Mouse (Mus musculus): ENCODE results near the gene Traf3ip2. TPM values are rescaled to one million over a fixed set of nuclear protein-coding genes. Genes with fewer than 3 reads are reported as not detected.

Gene Traf3ip2
- polyA plus RNA-seq, 1 experiment from 2014 or later: 9.5 TPM

DNA sequence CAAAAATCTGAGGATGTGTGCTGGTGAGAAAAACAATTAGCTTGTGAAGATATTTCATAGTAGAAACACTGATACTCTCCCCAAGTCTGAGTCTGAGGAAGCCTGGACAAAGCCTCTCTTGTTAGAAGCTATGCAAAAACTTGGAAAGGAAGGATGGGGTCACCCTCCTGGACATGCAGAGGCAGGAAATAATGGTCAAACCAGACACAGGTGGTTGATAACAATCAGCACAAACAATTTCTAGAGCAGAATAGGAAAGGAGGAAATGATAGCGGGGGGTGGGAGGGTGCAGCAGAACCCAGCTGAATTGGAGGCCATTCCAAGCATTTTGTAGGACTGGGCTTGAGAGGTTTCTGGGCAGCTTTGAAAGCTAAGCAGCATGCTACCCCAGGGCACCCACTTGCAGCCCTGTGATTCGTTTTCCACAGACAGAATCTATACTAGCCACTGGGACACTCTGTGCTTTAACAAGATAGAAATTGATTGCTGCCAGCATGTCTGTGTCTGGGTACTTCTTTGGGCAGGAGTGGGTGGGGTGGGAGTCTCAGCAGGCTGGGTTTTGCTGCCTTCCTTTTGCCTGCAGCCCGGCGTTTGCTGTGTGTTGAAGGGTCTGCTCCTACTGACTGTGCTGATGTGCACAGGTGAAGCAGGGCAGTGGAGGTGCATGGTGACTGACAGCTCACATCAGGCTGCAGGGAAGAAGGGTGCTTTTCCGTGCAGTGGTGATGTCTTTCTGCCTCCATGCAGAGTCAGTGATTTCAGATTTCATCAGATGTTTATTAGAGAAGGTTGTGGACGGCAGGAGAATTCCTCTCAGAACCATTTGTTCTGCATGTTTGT lies 33.3 kb downstream of the Traf3ip2 start:
- no peak for DNase-seq (ENCODE audit: low spot score)
- H3K4me1 ChIP-seq: peaks cover 23% of the 10 kb centered on the region
- WGBS: 62% methylated on average over 6 of the region's 6 CpGs
- no peaks in the 10 kb centered on the region for H3K9me3 ChIP-seq (replicated peaks)
- H3K36me3 ChIP-seq: peaks cover 22% of the 10 kb centered on the region
- H3K27me3 ChIP-seq (ENCODE audit: low read depth, poor library complexity, severe bottlenecking): no peaks in the 10 kb centered on the region
- H3K27ac ChIP-seq (replicated peaks): peak overlapping the region; percentile 46
- no peak overlapping the region for H3K4me3 ChIP-seq

DNA sequence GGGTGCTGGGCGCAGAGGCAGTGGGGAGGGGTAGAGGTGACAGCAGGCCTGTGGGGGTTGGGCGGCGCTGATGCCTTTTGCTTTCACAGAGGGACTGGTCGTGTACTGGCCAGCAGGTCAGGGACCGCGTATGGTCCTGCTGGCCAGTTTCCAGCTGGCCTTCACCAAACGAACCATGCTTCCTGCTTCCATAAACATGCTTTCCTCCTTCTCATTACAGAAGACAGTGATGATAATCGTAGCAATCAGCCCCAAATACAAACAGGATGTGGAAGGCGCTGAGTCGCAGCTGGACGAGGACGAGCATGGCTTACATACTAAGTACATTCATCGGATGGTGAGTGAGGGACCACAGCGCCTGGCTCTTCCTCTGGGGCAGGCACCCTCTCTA lies 33.9 kb downstream of the Traf3ip2 start:
- no peak for DNase-seq (ENCODE audit: low spot score)
- H3K36me3 ChIP-seq: peaks cover 28% of the 10 kb centered on the region
- WGBS: 65% methylated on average over 14 of the region's 14 CpGs
- no peaks in the 10 kb centered on the region for H3K27me3 ChIP-seq (ENCODE audit: low read depth, poor library complexity, severe bottlenecking)
- no peaks in the 10 kb centered on the region for H3K9me3 ChIP-seq (replicated peaks)
- H3K27ac ChIP-seq (replicated peaks): peak overlapping the region; percentile 46
- H3K4me1 ChIP-seq: peaks cover 18% of the 10 kb centered on the region
- H3K4me3 ChIP-seq: no peak overlapping the region

DNA sequence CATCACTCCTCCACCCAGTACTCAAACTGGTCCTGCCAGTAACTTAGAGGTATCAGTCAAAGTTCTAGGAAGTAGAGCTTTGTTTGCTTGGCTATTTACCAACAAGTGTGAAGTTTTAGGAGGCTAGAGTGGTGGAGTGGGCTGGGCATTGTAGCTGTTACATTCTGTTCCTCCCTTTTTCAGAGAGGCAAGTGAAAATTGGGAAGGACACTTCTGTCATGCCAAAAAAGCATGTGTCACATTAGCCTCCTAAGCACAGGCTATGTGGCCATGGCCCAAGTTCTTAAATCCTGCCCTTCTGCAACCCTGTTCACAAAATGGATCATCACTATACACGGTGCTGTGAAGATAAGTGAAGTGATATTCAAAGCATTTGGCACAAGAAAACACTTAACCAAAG lies 34.4 kb downstream of the Traf3ip2 start:
- Histone ChIP-seq H3K27ac (replicated peaks) (no peak overlapping the region), H3K4me1 (peaks cover 13% of the 10 kb centered on the region), H3K36me3 (peaks cover 32% of the 10 kb centered on the region), H3K9me3 (replicated peaks) (no peaks in the 10 kb centered on the region), H3K4me3 (no peak overlapping the region), H3K27me3 (ENCODE audit: low read depth, poor library complexity, severe bottlenecking) (no peaks in the 10 kb centered on the region)
- WGBS: 78% methylated on average over 1 of the region's 1 CpGs
- no peak for DNase-seq (ENCODE audit: low spot score)

- DNase-seq (ENCODE audit: low spot score): no peak
- Histone ChIP-seq H3K4me1 (peaks cover 12% of the 10 kb centered on the region), H3K27me3 (ENCODE audit: low read depth, poor library complexity, severe bottlenecking) (no peaks in the 10 kb centered on the region), H3K4me3 (no peak overlapping the region), H3K9me3 (replicated peaks) (no peaks in the 10 kb centered on the region), H3K27ac (replicated peaks) (no peak overlapping the region), H3K36me3 (peaks cover 32% of the 10 kb centered on the region)
- 89% methylated on average over 3 of the region's 3 CpGs for WGBS
Measured at GRCm38 (mm10) chr10:39648278-39648677, 35.5 kb downstream of the Traf3ip2 start.

DNA sequence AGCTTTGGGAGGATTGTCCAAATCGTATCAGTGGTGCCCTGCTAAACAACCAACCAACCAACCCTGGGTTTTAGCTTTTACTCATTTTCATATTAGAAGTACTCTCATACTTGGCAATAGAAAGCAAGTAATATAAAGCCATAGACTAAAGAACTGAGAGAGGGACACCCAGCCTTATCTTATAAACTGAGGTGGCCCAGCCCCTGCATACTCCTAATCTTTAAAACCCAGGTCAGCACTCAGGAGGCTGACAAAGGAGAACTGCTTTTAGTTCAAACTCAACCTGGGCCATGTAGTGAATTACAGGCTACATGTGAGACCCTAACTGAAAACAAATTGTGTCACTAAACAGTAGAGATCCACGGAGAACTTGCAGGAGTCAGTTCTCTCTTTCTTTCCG lies 36.8 kb downstream of the Traf3ip2 start:
- 94% methylated on average over 3 of the region's 3 CpGs for WGBS
- Histone ChIP-seq H3K27me3 (ENCODE audit: low read depth, poor library complexity, severe bottlenecking) (no peaks in the 10 kb centered on the region), H3K36me3 (peaks cover 42% of the 10 kb centered on the region)

GRCm38 (mm10) chr10:39650316-39650715 lies 37.6 kb downstream of the Traf3ip2 start:
- WGBS: 96% methylated on average over 3 of the region's 3 CpGs
- H3K36me3 ChIP-seq: peaks cover 42% of the 10 kb centered on the region
- H3K27ac ChIP-seq (replicated peaks): no peak overlapping the region
- DNase-seq (ENCODE audit: low spot score): no peak
- no peaks in the 10 kb centered on the region for H3K9me3 ChIP-seq (replicated peaks)
- H3K4me3 ChIP-seq: no peak overlapping the region
- peaks cover 24% of the 10 kb centered on the region for H3K4me1 ChIP-seq
- no peaks in the 10 kb centered on the region for H3K27me3 ChIP-seq (ENCODE audit: low read depth, poor library complexity, severe bottlenecking)

More for the DNA sequence above, 36.8 kb downstream of the Traf3ip2 start:
- no peaks in the 10 kb centered on the region for H3K9me3 ChIP-seq (replicated peaks)
- no peak overlapping the region for H3K4me3 ChIP-seq
- H3K27ac ChIP-seq (replicated peaks): no peak overlapping the region
- no peak for DNase-seq (ENCODE audit: low spot score)
- H3K4me1 ChIP-seq: peaks cover 24% of the 10 kb centered on the region

GRCm38 (mm10) chr10:39654001-39654416 lies 41.3 kb downstream of the Traf3ip2 start:
- DNase-seq (ENCODE audit: low spot score): no peak

GRCm38 (mm10) chr10:39658901-39659410 lies 46.2 kb downstream of the Traf3ip2 start:
- peak; percentile 25 for DNase-seq (ENCODE audit: low spot score)
- H3K36me3 ChIP-seq: peaks cover 21% of the 10 kb centered on the region
- H3K27ac ChIP-seq (replicated peaks): peak overlapping the region; percentile 83
- 42% methylated on average over 5 of the region's 5 CpGs for WGBS
- H3K9me3 ChIP-seq (replicated peaks): peaks cover 2% of the 10 kb centered on the region; the same call in 1 of the 2 replicates
- H3K4me1 ChIP-seq: peaks cover 41% of the 10 kb centered on the region
- H3K4me3 ChIP-seq: no peak overlapping the region
- H3K27me3 ChIP-seq (ENCODE audit: low read depth, poor library complexity, severe bottlenecking): peaks cover 15% of the 10 kb centered on the region; the same call in 1 of the 2 replicates

More at GRCm38 (mm10) chr10:39654001-39654416, 41.3 kb downstream of the Traf3ip2 start:
- H3K4me3 ChIP-seq: no peak overlapping the region
- H3K9me3 ChIP-seq (replicated peaks): no peaks in the 10 kb centered on the region
- H3K36me3 ChIP-seq: peaks cover 38% of the 10 kb centered on the region
- H3K27me3 ChIP-seq (ENCODE audit: low read depth, poor library complexity, severe bottlenecking): peaks cover 9% of the 10 kb centered on the region; the same call in 1 of the 2 replicates
- peak overlapping the region; percentile 4; the same call in 1 of the 2 replicates for H3K27ac ChIP-seq (replicated peaks)
- peaks cover 23% of the 10 kb centered on the region for H3K4me1 ChIP-seq
- 75% methylated on average over 8 of the region's 8 CpGs for WGBS

DNA sequence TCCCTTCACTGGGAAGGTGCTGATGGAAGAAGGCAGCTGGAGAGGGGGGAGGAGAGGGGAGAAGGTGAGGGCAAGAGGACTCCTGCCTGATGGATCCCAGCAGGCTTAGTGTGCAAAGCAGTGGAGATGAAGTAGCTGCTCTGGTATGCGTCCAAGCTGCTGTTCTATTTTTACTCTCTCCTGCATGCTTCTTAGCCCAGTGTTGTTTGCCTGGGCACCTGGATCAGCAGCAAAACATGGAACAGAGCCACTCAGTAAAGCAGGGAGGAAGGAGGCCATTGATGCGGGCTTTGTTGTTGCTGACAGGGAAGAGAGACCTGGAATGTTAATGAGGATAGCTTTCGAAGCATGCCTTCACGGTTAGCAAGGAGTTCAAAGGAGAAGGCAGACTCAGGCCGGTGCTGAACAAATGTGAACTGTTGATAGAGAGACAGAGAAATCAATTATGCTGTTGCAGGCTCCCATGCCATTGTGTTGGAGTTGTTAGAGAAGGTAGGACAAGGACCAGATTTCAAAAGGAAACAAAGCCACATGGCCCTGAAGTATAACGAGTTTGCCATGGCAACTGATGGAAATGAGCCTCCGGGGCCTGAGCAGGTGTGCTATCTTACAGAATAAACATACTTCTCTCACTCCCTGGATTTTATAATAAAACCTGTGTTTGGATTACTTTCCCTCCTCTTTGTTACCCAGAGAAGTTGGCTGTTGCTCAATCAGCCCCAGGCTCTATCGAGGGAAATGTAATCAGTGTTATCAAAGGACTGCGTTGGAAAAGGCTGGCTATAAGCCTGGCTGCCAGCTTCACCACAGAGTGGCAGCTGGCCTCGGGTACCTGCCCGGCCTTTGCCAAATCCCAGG lies 46.9 kb downstream of the Traf3ip2 start:
- H3K27ac ChIP-seq (replicated peaks): peak overlapping the region; percentile 83
- WGBS: 15% methylated on average over 11 of the region's 11 CpGs
- H3K27me3 ChIP-seq (ENCODE audit: low read depth, poor library complexity, severe bottlenecking): peaks cover 15% of the 10 kb centered on the region; the same call in 1 of the 2 replicates
- H3K4me1 ChIP-seq: peaks cover 34% of the 10 kb centered on the region
- H3K9me3 ChIP-seq (replicated peaks): peaks cover 2% of the 10 kb centered on the region; the same call in 1 of the 2 replicates
- peaks cover 16% of the 10 kb centered on the region for H3K36me3 ChIP-seq
- DNase-seq (ENCODE audit: low spot score): peak; percentile 61
- peak overlapping the region; percentile 29 for H3K4me3 ChIP-seq

DNA sequence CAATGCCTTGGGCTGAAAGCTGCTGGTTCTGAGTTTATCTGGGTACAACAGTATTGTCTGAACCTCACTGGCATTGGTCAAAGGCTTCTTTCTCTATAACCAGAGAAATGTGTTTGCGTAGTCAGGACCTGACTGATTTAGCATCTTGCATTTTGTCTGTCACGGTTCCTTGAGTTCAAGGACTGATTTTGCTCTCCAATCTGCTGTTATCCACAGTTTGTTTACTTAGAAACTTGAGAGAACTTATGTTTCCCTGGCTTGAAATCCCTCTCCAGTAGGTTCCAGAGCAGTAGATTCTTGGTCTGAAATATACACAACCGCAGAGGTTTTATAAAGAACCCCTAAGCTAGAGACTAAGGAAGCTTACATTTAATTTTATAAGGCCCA lies 47.5 kb downstream of the Traf3ip2 start:
- peaks cover 39% of the 10 kb centered on the region for H3K4me1 ChIP-seq
- WGBS: 72% methylated on average over 3 of the region's 3 CpGs

GRCm38 (mm10) chr10:39660698-39661097 lies 48.0 kb downstream of the Traf3ip2 start:
- Histone ChIP-seq H3K4me1 (peaks cover 43% of the 10 kb centered on the region), H3K27me3 (ENCODE audit: low read depth, poor library complexity, severe bottlenecking) (peaks cover 15% of the 10 kb centered on the region; the same call in 1 of the 2 replicates), H3K9me3 (replicated peaks) (peaks cover 2% of the 10 kb centered on the region; the same call in 1 of the 2 replicates), H3K27ac (replicated peaks) (peak overlapping the region; percentile 83), H3K36me3 (peaks cover 16% of the 10 kb centered on the region), H3K4me3 (no peak overlapping the region)
- 46% methylated on average over 5 of the region's 5 CpGs for WGBS
- DNase-seq (ENCODE audit: low spot score): no peak

More for the DNA sequence above, 47.5 kb downstream of the Traf3ip2 start:
- DNase-seq (ENCODE audit: low spot score): no peak
- Histone ChIP-seq H3K27me3 (ENCODE audit: low read depth, poor library complexity, severe bottlenecking) (peaks cover 15% of the 10 kb centered on the region; the same call in 1 of the 2 replicates), H3K36me3 (peaks cover 16% of the 10 kb centered on the region), H3K4me3 (no peak overlapping the region), H3K27ac (replicated peaks) (peak overlapping the region; percentile 83), H3K9me3 (replicated peaks) (peaks cover 2% of the 10 kb centered on the region; the same call in 1 of the 2 replicates)

- no peak overlapping the region for H3K27ac ChIP-seq (replicated peaks)
Measured at GRCm38 (mm10) chr10:39665071-39665502, 52.4 kb downstream of the Traf3ip2 start.

More at GRCm38 (mm10) chr10:39665071-39665502, 52.4 kb downstream of the Traf3ip2 start:
- Histone ChIP-seq H3K4me1 (peaks cover 35% of the 10 kb centered on the region), H3K4me3 (no peak overlapping the region), H3K36me3 (peaks cover 19% of the 10 kb centered on the region), H3K9me3 (replicated peaks) (peaks cover 2% of the 10 kb centered on the region; the same call in 1 of the 2 replicates), H3K27me3 (ENCODE audit: low read depth, poor library complexity, severe bottlenecking) (peaks cover 6% of the 10 kb centered on the region; the same call in 1 of the 2 replicates)
- no peak for DNase-seq (ENCODE audit: low spot score)
- 75% methylated on average over 4 of the region's 4 CpGs for WGBS

Measured in midbrain, embryonic 10.5 days (tissue).